Mouse (Mus musculus): ENCODE data around the gene Spsb4.

Gene Spsb4

DNA sequence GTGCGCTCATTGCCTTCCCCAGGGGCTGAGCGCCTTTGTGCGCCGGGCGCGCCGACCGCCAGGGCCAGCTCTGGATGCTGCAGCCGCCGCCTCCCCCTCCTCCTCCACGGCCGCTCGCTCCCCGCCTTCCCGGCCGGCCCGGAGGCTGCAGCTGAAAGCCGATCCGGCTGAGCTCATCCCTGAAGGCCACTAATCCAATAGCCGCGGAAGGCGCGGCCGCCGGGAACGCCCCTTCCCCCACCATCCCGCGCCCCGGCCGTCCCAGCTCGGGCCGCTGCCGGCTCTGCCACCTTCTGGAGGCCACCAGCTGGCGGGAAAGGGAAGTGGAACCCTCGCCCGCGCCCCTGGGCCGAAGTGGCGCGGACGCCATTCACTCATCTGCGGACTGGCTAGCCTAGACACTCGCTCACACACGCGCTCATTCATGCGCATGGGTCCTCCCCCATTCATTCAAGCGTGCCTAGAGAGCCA is at the start of gene Spsb4:
TSS of gene Spsb4 (minus strand) at position 167 of the 471 bp plus-strand sequence.
- DNase-seq (ENCODE audit: low read depth, low spot score) = peak; percentile 88

- no peak for DNase-seq (ENCODE audit: low read depth, low spot score)
Measured at GRCm38 (mm10) chr9:97067761-97068160, 49.1 kb upstream of the Spsb4 start.

DNA sequence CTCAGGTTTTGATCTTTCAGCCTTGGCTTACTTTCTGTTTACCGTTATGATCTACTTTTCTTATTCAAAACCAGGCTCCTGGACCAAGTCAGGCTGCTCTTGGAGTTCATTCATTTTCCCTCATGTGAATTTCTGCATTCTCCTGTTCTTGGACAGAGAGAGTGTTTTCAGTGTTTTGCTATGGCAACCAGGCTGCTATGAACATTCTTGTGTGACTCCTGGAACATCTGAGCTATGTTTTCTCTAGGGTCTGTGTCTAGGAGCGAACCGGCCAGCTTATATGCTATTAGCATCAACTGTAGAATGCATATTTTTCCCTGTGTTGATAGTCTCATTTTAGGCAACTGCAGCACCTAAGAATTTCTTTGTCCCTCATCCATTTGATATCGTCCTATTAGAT is 47.2 kb upstream of the Spsb4 start:
- no peak for DNase-seq (ENCODE audit: low read depth, low spot score)

- no peak for DNase-seq (ENCODE audit: low read depth, low spot score)
Measured at GRCm38 (mm10) chr9:97065216-97065615, 46.6 kb upstream of the Spsb4 start.

DNA sequence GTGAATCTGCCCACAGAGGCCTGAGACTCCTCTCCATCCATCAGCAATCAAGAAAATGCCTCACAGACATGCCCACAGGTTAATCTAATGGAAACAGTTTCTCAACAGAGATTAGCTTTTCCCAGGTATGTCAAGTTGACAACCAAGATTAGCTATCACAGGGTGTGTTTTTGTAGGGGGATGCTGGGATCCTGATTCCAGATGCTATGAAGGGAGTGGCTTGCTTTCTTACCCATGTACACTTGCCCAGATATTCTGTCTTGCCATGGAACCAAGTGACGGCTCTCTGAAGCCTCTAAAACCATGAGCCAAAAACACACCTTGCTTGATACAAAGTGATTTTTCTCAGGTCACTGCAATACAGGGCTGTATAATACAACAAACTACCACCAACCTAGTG is 45.5 kb upstream of the Spsb4 start:
- DNase-seq (ENCODE audit: low read depth, low spot score) = no peak

DNA sequence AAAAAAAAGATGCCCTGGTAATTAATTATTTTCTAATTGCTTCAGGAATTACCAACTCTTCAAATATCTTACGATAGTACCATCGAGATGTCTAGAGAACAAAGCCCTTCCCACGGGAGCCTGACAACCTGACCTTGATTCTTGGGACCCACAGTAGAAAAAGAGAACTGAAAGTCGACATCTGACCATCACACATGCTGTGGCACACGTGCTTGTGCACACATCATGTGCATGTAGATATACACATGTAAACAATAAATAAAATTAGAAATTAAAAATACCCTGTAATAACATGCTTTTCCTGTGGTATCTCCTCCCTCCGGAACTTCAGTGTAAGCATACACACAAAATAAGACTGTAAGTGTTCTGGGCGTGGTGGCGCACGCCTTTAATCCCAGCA is 43.1 kb upstream of the Spsb4 start:
- no peak for DNase-seq (ENCODE audit: low read depth, low spot score)

- DNase-seq (ENCODE audit: low read depth, low spot score) = peak; percentile 75
Measured at GRCm38 (mm10) chr9:97056541-97057338, 38.1 kb upstream of the Spsb4 start.

- peak; percentile 30 for DNase-seq (ENCODE audit: low read depth, low spot score)
Measured at GRCm38 (mm10) chr9:97055906-97056305, 37.3 kb upstream of the Spsb4 start.

DNA sequence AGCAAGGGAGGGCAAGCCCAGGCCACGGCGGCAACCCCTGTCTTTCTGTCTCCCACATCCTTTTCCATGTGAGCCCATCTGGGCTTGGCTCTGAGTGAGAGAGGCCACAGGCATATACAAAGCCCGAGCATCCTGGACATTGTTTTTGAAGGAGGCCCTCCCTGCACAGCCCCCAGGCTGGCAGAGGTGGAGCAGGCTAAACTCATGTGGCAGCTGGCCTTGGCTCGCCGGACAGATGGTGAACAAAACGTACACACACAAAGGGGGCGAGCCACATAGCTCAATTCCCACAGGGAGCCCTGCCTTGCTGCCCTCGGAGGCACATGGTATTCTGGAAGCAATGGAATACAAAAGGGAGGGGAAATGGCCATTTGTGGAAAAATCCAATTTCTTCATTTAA is 32.5 kb upstream of the Spsb4 start:
- DNase-seq (ENCODE audit: low read depth, low spot score) = no peak

DNA sequence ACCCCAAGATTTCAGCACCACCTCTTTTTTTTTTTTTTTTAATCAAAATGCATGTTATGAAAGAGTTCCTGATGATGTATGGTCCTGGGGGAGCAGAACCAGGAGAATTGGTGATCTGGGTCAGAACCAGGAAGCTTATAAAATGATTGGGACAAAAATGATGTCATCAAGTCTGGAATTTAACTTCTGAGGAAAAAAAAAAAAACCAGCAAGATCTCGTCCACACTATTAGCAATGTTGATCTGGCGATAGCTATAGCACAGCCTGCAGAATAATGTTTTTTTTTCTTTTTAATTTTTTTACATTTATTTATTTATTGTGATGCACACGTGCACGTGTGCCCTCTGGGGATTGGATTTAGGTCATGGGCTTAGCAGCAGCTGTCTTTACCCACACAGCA is 27.6 kb upstream of the Spsb4 start:
- no peak for DNase-seq (ENCODE audit: low read depth, low spot score)

DNA sequence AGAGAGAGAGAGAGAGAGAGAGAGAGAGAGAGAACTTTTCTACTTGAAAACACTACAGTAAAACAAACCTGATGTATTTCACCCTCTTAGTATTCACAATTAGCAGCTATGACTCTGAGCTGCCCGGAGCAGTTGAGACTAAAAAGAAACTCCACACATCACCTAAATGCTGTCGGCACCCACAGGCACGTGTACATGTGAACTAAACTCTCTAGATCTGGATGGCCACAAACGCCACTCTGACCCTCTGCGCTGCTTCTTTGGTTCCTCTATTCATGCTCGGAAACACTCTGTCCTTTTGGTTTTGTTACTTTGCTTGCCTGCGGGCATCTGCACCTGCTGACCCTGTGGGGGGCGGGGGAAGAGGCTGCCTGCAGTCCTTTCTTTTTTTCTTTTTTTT is 23.0 kb upstream of the Spsb4 start:
- DNase-seq (ENCODE audit: low read depth, low spot score) = no peak

- DNase-seq (ENCODE audit: low read depth, low spot score) = no peak
Measured at GRCm38 (mm10) chr9:97038010-97038409, 19.4 kb upstream of the Spsb4 start.

DNA sequence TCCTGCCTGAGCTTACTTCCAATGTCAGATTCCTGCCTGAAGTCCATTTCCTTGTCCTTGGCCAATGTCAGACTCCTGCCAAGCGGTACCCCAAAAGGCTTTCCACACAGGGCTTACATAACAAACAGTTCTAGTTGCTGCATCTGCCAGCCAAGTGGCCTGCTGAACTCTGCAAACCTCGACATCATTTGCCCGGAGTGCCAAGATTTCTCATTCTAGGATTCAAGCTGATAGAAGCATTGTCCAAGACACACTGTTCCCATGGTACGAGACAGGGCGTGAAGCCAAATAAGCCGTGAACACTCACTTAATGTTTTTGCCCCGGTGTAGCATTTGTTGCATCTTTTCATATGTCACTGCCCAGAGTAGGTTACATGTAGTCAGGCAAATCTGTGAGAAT is 18.0 kb upstream of the Spsb4 start:
- DNase-seq (ENCODE audit: low read depth, low spot score) = no peak

DNA sequence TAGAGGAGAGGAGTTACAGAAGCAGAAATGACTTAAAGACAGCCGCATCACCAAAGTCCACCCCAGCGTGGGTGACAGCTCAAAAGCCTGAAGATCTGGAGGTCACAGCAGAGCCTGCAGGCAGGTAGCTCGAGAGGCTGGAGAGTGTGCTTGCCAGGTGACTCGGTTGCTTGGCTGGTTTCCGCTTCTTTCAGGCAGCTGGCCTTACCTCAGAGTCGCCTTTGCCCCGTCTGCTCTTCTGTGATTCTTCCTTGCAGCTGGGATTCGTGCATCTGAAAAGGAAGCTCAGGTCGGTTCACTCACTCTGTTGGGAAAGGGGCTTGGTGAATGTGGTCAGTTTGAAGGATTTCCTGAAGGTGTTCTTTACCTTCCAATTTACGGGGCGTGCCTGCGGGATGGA is 8.7 kb upstream of the Spsb4 start:
- DNase-seq (ENCODE audit: low read depth, low spot score) = no peak

GRCm38 (mm10) chr9:97026006-97026405 is 7.4 kb upstream of the Spsb4 start:
- DNase-seq (ENCODE audit: low read depth, low spot score) = peak; percentile 51

- DNase-seq (ENCODE audit: low read depth, low spot score) = peak; percentile 77
Measured at GRCm38 (mm10) chr9:97024451-97024850, 5.8 kb upstream of the Spsb4 start.

- DNase-seq (ENCODE audit: low read depth, low spot score) = no peak
Measured at GRCm38 (mm10) chr9:97022948-97023347, 4.3 kb upstream of the Spsb4 start.

DNA sequence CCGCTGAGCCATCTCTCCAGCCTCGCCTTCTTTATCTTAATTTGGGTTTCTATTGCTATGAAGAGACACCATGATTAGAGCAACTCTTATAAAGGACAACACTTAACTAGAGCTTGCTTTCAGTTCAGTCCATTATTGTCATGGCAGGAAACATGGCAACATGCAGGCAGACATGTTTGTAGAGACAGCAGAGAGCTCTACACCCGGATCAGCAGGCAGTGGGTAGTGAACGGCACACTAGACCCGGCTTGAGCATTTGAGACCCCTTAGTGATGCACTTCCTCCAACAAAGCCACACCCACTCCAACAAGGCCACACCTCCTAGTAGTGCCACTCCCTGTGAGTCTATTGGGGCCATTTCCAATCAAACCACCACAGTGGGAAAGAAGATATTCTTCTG is 3.7 kb upstream of the Spsb4 start:
- no peak for DNase-seq (ENCODE audit: low read depth, low spot score)

- DNase-seq (ENCODE audit: low read depth, low spot score) = no peak
Measured at GRCm38 (mm10) chr9:97020152-97020551, 1.5 kb upstream of the Spsb4 start.

DNA sequence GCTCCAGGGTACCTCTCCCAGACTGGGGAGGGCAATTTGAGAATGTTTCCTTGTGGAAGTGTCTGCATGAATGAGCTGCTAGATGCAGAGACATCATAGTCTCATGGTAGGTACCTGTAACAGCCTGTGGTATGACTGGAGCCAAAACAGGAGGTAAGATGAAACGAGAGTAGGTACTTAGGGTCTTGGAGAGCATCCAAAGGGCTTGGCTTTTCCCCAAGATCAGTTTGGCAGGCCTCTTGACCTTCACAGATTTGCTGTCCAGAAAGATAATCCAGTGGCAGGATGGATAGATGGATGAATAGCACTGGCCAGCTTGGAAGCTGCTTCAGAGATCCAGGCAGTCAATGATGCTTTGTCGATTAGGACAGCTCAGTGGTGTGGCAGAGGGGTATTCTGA is 1.0 kb upstream of the Spsb4 start:
- DNase-seq (ENCODE audit: low read depth, low spot score) = no peak

GRCm38 (mm10) chr9:97019231-97019630 is 588 bp upstream of the Spsb4 start:
- peak; percentile 48 for DNase-seq (ENCODE audit: low read depth, low spot score)

- peak; percentile 76 for DNase-seq (ENCODE audit: low read depth, low spot score)
Measured at GRCm38 (mm10) chr9:97017811-97018641, 617 bp downstream of the Spsb4 start.
